Mouse (Mus musculus) heart, postnatal 0 days (tissue): Measurements from ENCODE around the gene Bmp2k. TPM values are rescaled to one million over a fixed set of nuclear protein-coding genes. Genes with fewer than 3 reads are reported as not detected.
A peak's percentile ranks its signal among the peaks of the same experiment; 100 is the strongest.

Experiments
- ATAC-seq: fragments of 200-750 bp; cut with Nextera tagmentation; 2 replicates; pipeline ENCODE4 v1.8.0; 2017; ENCODE audit warnings: low read depth, moderate number of reproducible peaks, moderate library complexity; ENCODE audit not compliant: insufficient read depth
- DNase-seq: peaks from one replicate; pipeline ENCODE4 v3.0.0-alpha.2; 2016; ENCODE audit warnings: low spot score
- H3K27ac ChIP-seq: fragments of 300-500 bp; sonication (generic); 2 replicates; pipeline ENCODE4 v1.5.1; 2014; ENCODE audit warnings: low read depth, mild to moderate bottlenecking
- H3K27me3 ChIP-seq: fragments of 300-500 bp; sonication (generic); 2 replicates; pipeline ENCODE4 v1.6.1; 2014; ENCODE audit warnings: low read length, mixed read lengths; ENCODE audit not compliant: control insufficient read depth, insufficient read depth
- H3K36me3 ChIP-seq: fragments of 300-500 bp; sonication (generic); replicated peaks from 2 replicates; pipeline ENCODE4 v1.6.1; 2014; ENCODE audit warnings: low read length, mixed read lengths; ENCODE audit not compliant: control insufficient read depth, insufficient read depth
- H3K4me1 ChIP-seq: fragments of 300-500 bp; sonication (generic); 2 replicates; pipeline ENCODE4 v1.6.1; 2014; ENCODE audit warnings: antibody characterized with exemption; ENCODE audit not compliant: control insufficient read depth, insufficient read depth
- H3K4me2 ChIP-seq: fragments of 300-500 bp; sonication (generic); 2 replicates; pipeline ENCODE4 v1.6.1; 2014; ENCODE audit warnings: low read depth, mild to moderate bottlenecking, low read length, moderate library complexity
- H3K4me3 ChIP-seq: fragments of 300-500 bp; sonication (generic); 2 replicates; pipeline ENCODE4 v1.5.1; 2014; ENCODE audit warnings: low read depth, low read length
- H3K9ac ChIP-seq: fragments of 300-500 bp; sonication (generic); replicated peaks from 2 replicates; pipeline ENCODE4 v1.6.1; 2014; ENCODE audit warnings: low read depth, low read length, mixed read lengths
- H3K9me3 ChIP-seq: fragments of 300-500 bp; sonication (generic); replicated peaks from 2 replicates; pipeline ENCODE4 v1.6.1; 2016; ENCODE audit warnings: low read length; ENCODE audit not compliant: control insufficient read depth
- CTCF ChIP-seq: IDR thresholded peaks from 2 replicates; pipeline ENCODE4 v1.5.1; 2016; ENCODE audit warnings: antibody characterized with exemption, control low read depth, low read depth
- EP300 ChIP-seq: IDR thresholded peaks from 2 replicates; pipeline ENCODE4 v1.6.1; 2016; ENCODE audit warnings: antibody characterized with exemption, low read depth
- WGBS: fragments of 180-500 bp; shearing (Covaris S2); extraction: QIAGEN DNeasy Blood & Tissue Kit; methylation state at CpG from one replicate; pipeline ENCODE4 v1.1.7; 2014; 5-methylcytosine and 5-hydroxymethylcytosine counted together
- polyA plus RNA-seq: library from polyadenylated mRNA; unstranded; fragments of >200 nt; fragmentation: Nextera tagmentation; extraction: Ambion mirVana; gene quantifications from 2 replicates; pipeline ENCODE4 v1.2.1, GENCODE M21; 2015
- total RNA-seq: library from RNA; depleted of rRNA; stranded (reverse); fragments of >200 nt; gene quantifications from 2 replicates; pipeline ENCODE4 v1.2.3, GENCODE M21; 2014; ENCODE audit warnings: low replicate concordance

Gene Bmp2k
- total and polyA plus RNA-seq, 2 experiments from 2014 or later: 6.8 to 7.0 TPM

- Histone ChIP-seq H3K4me2 (no peak overlapping the region), H3K4me3 (no peak overlapping the region), H3K27me3 (no peaks in the 10 kb centered on the region), H3K9me3 (no peaks in the 10 kb centered on the region), H3K36me3 (0 out of 2 replicates have a peak, but pooled peaks cover 18% of the 10 kb centered on the region), H3K9ac (no peak overlapping the region), H3K27ac (no peak overlapping the region), H3K4me1 (no peaks in the 10 kb centered on the region)
- TF ChIP-seq CTCF (no peak), EP300 (no peak)
- peak; percentile 1 for DNase-seq
- ATAC-seq: no peak
- WGBS: 87% methylated on average over 6 of the region's 6 CpGs
Measured at GRCm38 (mm10) chr5:97031771-97032170, 34.3 kb downstream of the Bmp2k start.

- DNase-seq: no peak
- ATAC-seq: no peak
- Histone ChIP-seq H3K36me3 (peaks cover 15% of the 10 kb centered on the region; the same call in 1 of the 2 replicates), H3K27ac (no peak overlapping the region), H3K27me3 (no peaks in the 10 kb centered on the region), H3K9ac (no peak overlapping the region), H3K4me2 (no peak overlapping the region), H3K4me1 (no peaks in the 10 kb centered on the region), H3K9me3 (no peaks in the 10 kb centered on the region), H3K4me3 (no peak overlapping the region)
- TF ChIP-seq EP300 (no peak), CTCF (no peak)
- WGBS: 91% methylated on average over 7 of the region's 7 CpGs
Measured at GRCm38 (mm10) chr5:97045260-97045659, 47.8 kb downstream of the Bmp2k start.

GRCm38 (mm10) chr5:97046680-97047079 is 49.2 kb downstream of the Bmp2k start:
- no peak overlapping the region for H3K4me2 ChIP-seq
- DNase-seq: no peak
- H3K9me3 ChIP-seq: no peaks in the 10 kb centered on the region
- no peaks in the 10 kb centered on the region for H3K4me1 ChIP-seq
- TF ChIP-seq EP300: no peak
- no peak for TF ChIP-seq CTCF
- H3K4me3 ChIP-seq: no peak overlapping the region
- H3K27ac ChIP-seq: no peak overlapping the region
- 90% methylated on average over 10 of the region's 10 CpGs for WGBS
- ATAC-seq: no peak
- H3K9ac ChIP-seq: no peak overlapping the region
- peaks cover 15% of the 10 kb centered on the region; the same call in 1 of the 2 replicates for H3K36me3 ChIP-seq
- H3K27me3 ChIP-seq: no peaks in the 10 kb centered on the region

GRCm38 (mm10) chr5:97048905-97049304 is 51.4 kb downstream of the Bmp2k start:
- H3K27ac ChIP-seq: no peak overlapping the region
- no peak for DNase-seq
- H3K4me2 ChIP-seq: no peak overlapping the region
- H3K36me3 ChIP-seq: peaks cover 20% of the 10 kb centered on the region; the same call in 1 of the 2 replicates
- no peak for TF ChIP-seq EP300
- no peak for TF ChIP-seq CTCF
- H3K4me3 ChIP-seq: no peak overlapping the region
- H3K27me3 ChIP-seq: no peaks in the 10 kb centered on the region
- no peak for ATAC-seq
- WGBS: 92% methylated on average over 5 of the region's 5 CpGs
- no peak overlapping the region for H3K9ac ChIP-seq
- no peaks in the 10 kb centered on the region for H3K9me3 ChIP-seq
- H3K4me1 ChIP-seq: no peaks in the 10 kb centered on the region

GRCm38 (mm10) chr5:97054166-97054565 is 56.7 kb downstream of the Bmp2k start:
- Histone ChIP-seq H3K4me3 (no peak overlapping the region), H3K9ac (no peak overlapping the region), H3K36me3 (peaks cover 28% of the 10 kb centered on the region), H3K27me3 (no peaks in the 10 kb centered on the region), H3K4me2 (no peak overlapping the region), H3K27ac (no peak overlapping the region), H3K4me1 (no peaks in the 10 kb centered on the region), H3K9me3 (no peaks in the 10 kb centered on the region)
- DNase-seq: no peak
- no peak for ATAC-seq
- TF ChIP-seq CTCF (no peak), EP300 (no peak)
- WGBS: 84% methylated on average over 5 of the region's 5 CpGs

GRCm38 (mm10) chr5:97054801-97055200 is 57.3 kb downstream of the Bmp2k start:
- WGBS: 77% methylated on average over 10 of the region's 10 CpGs

More at GRCm38 (mm10) chr5:97054801-97055200, 57.3 kb downstream of the Bmp2k start:
- DNase-seq (no peak), ATAC-seq (no peak)
- H3K27ac ChIP-seq: no peak overlapping the region
- no peak overlapping the region for H3K9ac ChIP-seq
- TF ChIP-seq EP300 (no peak), CTCF (no peak)
- H3K4me1 ChIP-seq: no peaks in the 10 kb centered on the region
- no peak overlapping the region for H3K4me3 ChIP-seq
- peaks cover 28% of the 10 kb centered on the region for H3K36me3 ChIP-seq
- no peaks in the 10 kb centered on the region for H3K27me3 ChIP-seq
- no peaks in the 10 kb centered on the region for H3K9me3 ChIP-seq
- no peak overlapping the region for H3K4me2 ChIP-seq
